Mouse (Mus musculus) stomach, embryonic 16.5 days (tissue): ENCODE measurements around the gene Ang. TPM values are rescaled to one million over a fixed set of nuclear protein-coding genes. Genes with fewer than 3 reads are reported as not detected.
A peak's percentile ranks its signal among the peaks of the same experiment; 100 is the strongest.

Experiments used
- ATAC-seq: fragments of 200-750 bp; cut with Nextera tagmentation; 2 replicates; pipeline ENCODE4 v1.8.0; 2017; ENCODE audit warnings: moderate number of reproducible peaks, moderate TSS enrichment; ENCODE audit not compliant: insufficient read depth, low FRiP score
- H3K27ac ChIP-seq: fragments of 300-500 bp; sonication (generic); 2 replicates; pipeline ENCODE4 v1.5.1; 2014; ENCODE audit warnings: low read length
- H3K27me3 ChIP-seq: fragments of 300-500 bp; sonication (generic); 2 replicates; pipeline ENCODE4 v1.6.1; 2014; ENCODE audit warnings: low read length, control low read depth, mixed read lengths; ENCODE audit not compliant: control insufficient read depth, insufficient read depth
- H3K36me3 ChIP-seq: fragments of 300-500 bp; sonication (generic); 2 replicates; pipeline ENCODE4 v1.6.1; 2014; ENCODE audit warnings: low read length; ENCODE audit not compliant: control insufficient read depth, insufficient read depth
- H3K4me1 ChIP-seq: fragments of 300-500 bp; sonication (generic); 2 replicates; pipeline ENCODE4 v1.6.1; 2014; ENCODE audit warnings: low read length, control low read depth, mixed read lengths; ENCODE audit not compliant: control insufficient read depth, insufficient read depth
- H3K4me2 ChIP-seq: fragments of 300-500 bp; sonication (generic); 2 replicates; pipeline ENCODE4 v1.6.1; 2014; ENCODE audit warnings: low read depth, low read length, mixed read lengths
- H3K4me3 ChIP-seq: fragments of 300-500 bp; sonication (generic); replicated peaks from 2 replicates; pipeline ENCODE4 v1.5.1; 2014; ENCODE audit warnings: mild to moderate bottlenecking, low read length
- H3K9ac ChIP-seq: fragments of 300-500 bp; sonication (generic); 2 replicates; pipeline ENCODE4 v1.6.1; 2014; ENCODE audit warnings: low read length
- H3K9me3 ChIP-seq: fragments of 300-500 bp; sonication (generic); replicated peaks from 2 replicates; pipeline ENCODE4 v1.6.1; 2016; ENCODE audit warnings: low read length, control low read depth; ENCODE audit not compliant: control insufficient read depth
- WGBS: fragments of 180-500 bp; shearing (Covaris S2); extraction: QIAGEN DNeasy Blood & Tissue Kit; methylation state at CpG from one replicate; pipeline ENCODE4 v1.1.7; 2014; 5-methylcytosine and 5-hydroxymethylcytosine counted together
- polyA plus RNA-seq: library from polyadenylated mRNA; unstranded; fragments of >200 nt; fragmentation: Nextera tagmentation; extraction: Ambion mirVana; gene quantifications from 2 replicates; pipeline ENCODE4 v1.2.1, GENCODE M21; 2015

The Ang gene
- polyA plus RNA-seq, 1 experiment from 2014 or later: 41.6 TPM

DNA sequence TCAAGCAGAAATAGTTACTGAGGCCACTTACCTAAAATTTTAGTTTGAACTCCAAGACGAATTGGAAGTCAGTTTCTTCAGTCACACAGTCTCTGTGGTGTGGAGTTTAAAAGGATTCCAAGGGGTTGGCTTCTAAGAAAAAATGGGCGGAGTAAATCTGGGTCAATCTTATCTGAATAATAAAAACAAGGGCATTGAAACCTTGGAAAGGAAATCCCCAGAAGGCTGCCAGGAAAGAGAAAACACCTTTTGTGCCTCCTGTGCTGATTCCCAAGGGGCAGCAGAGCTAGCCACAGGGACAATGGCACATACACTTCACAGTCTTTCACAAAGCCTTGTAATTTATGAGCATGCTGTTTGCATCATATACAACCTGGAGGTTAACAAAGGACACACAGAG, 55.7 kb downstream of the Ang start, which contains the start of gene Rnase1:
Rnase1 (minus strand) TSS at position 101 of the 400 bp plus-strand sequence.
- Histone ChIP-seq H3K27ac (peak within 1 kb of the TSS; percentile 56), H3K4me2 (no peak within 1 kb of the TSS), H3K4me3 (no peak within 1 kb of the TSS), H3K27me3 (no peaks in the 10 kb centered on the region), H3K36me3 (no peaks in the 10 kb centered on the region), H3K4me1 (no peaks in the 10 kb centered on the region), H3K9me3 (no peaks in the 10 kb centered on the region), H3K9ac (0 out of 2 replicates have a peak within 1 kb of the TSS, but pooled peaks have one; percentile 12)
- WGBS: 63% methylated on average over 2 of the region's 2 CpGs
- ATAC-seq: no peak

DNA sequence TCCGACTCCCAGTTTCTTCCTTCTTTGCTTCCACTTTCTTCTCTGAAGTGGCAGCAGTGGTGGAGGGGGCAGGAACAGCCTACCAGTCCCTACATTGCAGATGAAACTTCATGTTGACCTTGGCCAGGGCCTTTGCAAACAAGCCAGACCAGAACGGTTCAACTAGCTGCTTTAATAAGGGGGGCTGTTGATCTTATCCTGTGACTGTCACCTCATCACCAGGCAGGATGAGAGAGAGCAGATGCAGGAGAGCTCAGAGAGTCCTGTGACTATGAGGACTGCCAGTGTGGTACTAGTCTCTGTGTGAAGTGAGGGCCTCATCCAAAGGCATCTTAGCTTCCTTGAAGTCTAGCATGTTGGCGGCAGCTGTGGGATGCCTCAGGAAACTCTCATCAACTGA, 57.1 kb downstream of the Ang start:
- H3K4me2 ChIP-seq: no peak overlapping the region
- H3K9ac ChIP-seq: no peak overlapping the region
- H3K27me3 ChIP-seq: no peaks in the 10 kb centered on the region
- no peaks in the 10 kb centered on the region for H3K9me3 ChIP-seq
- no peaks in the 10 kb centered on the region for H3K36me3 ChIP-seq
- H3K4me3 ChIP-seq: no peak overlapping the region
- WGBS: 62% methylated on average over 3 of the region's 3 CpGs
- H3K27ac ChIP-seq: peak overlapping the region; percentile 59
- no peak for ATAC-seq
- no peaks in the 10 kb centered on the region for H3K4me1 ChIP-seq

DNA sequence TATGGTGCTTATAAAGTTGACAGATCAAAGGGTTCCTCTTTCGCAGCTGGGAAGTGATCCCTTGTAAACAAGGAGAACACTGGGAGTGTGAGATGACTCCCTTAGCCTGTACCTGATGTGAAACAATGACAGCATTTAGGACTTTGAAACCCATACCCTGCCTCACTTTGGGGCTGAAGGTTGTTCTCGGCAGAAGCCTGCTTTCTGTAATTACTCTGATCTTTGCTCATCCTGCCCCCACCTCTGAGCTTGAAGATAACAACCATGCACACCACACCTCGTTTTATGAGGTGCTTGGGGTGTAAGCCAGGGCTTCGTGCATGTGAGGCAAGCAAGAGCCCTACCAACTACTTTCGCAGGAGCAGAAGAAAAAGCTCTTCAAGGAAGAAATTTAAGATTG, 58.2 kb downstream of the Ang start:
- no peaks in the 10 kb centered on the region for H3K36me3 ChIP-seq
- H3K27ac ChIP-seq: no peak overlapping the region
- 48% methylated on average over 5 of the region's 5 CpGs for WGBS
- H3K9me3 ChIP-seq: no peaks in the 10 kb centered on the region
- no peaks in the 10 kb centered on the region for H3K27me3 ChIP-seq
- no peak overlapping the region for H3K9ac ChIP-seq
- H3K4me3 ChIP-seq: no peak overlapping the region
- ATAC-seq: no peak
- no peak overlapping the region for H3K4me2 ChIP-seq
- no peaks in the 10 kb centered on the region for H3K4me1 ChIP-seq

DNA sequence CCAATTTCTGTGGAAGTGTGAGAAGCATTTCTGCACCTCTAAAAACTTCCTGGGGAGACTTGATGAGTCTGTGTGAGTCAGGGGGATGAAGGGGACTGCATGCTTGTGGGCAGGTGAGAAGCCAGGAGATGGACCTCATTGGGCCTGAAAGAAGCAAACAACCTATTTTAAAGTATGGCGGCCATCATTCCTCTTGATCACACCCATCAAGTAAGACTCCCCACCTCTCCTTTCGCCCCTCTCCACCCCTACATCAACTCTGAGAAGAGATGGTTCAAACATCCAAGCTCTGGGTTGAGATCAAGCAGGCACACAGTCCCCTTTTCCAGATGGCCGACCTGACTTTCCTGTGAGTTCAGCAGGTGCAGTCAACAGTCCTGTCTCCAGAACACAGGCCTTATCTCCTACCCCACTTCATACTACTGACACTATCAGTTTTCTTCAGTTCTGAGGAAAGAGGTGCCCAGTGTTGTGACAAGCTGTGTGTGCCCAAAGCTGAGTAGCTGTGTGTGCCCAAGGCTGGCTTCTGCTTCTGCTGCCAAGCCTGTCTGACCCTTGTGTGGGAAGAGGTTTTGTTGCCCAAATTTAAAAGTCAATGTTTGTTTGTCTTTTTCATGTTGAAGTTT, 59.4 kb downstream of the Ang start:
- Histone ChIP-seq H3K27ac (no peak overlapping the region), H3K9me3 (no peaks in the 10 kb centered on the region), H3K4me3 (no peak overlapping the region), H3K9ac (no peak overlapping the region), H3K4me1 (no peaks in the 10 kb centered on the region), H3K4me2 (no peak overlapping the region), H3K36me3 (no peaks in the 10 kb centered on the region), H3K27me3 (no peaks in the 10 kb centered on the region)
- ATAC-seq: 0 out of 2 replicates have a peak, but pooled peaks have one; percentile 37
- 88% methylated on average over 3 of the region's 3 CpGs for WGBS

Other genes with a start within 250 kb of the Ang start
- 9.7 and 11.5 TPM in 2 replicates for gene Tep1, start 220.6 kb upstream of the Ang start, polyA plus RNA-seq
- 0.26 and 0.49 TPM in 2 replicates for gene Klhl33, start 193.6 kb upstream of the Ang start, polyA plus RNA-seq
- gene Osgep, start 166.3 kb upstream of the Ang start, polyA plus RNA-seq: 130 and 140 TPM in 2 replicates
- 149 and 166 TPM in 2 replicates for gene Apex1, start 166.2 kb upstream of the Ang start, polyA plus RNA-seq
- 45.2 and 47.6 TPM in 2 replicates for gene Pip4p1, start 160.3 kb upstream of the Ang start, polyA plus RNA-seq
- 74.9 and 75.2 TPM in 2 replicates for gene Pnp, start 160.1 kb upstream of the Ang start, polyA plus RNA-seq
- not detected in 2 replicates for gene Gm49342, start 146.6 kb upstream of the Ang start, polyA plus RNA-seq
- gene Pnp2, start 135.2 kb upstream of the Ang start, polyA plus RNA-seq: 0.69 and 1.6 TPM in 2 replicates
- 0.23 and 0.54 TPM in 2 replicates for gene Rnase10, start 83.4 kb upstream of the Ang start, polyA plus RNA-seq
- not detected in 2 replicates for gene Rnase9, start 49.3 kb upstream of the Ang start, polyA plus RNA-seq
- not detected in 2 replicates for gene Rnase11, start 41.0 kb upstream of the Ang start, polyA plus RNA-seq
- gene Rnase12, start 33.5 kb upstream of the Ang start, polyA plus RNA-seq: 0.45 TPM in 1 of 2 replicates, not detected in the other
- gene Olfr750, start 16.7 kb upstream of the Ang start, polyA plus RNA-seq: not detected in 2 replicates
- gene Rnase4, start 73 bp upstream of the Ang start, polyA plus RNA-seq: 151 and 166 TPM in 2 replicates
- not detected in 2 replicates for gene Eddm3b, start 23.3 kb downstream of the Ang start, polyA plus RNA-seq
- 1.9 and 2.9 TPM in 2 replicates for gene Rnase6, start 32.8 kb downstream of the Ang start, polyA plus RNA-seq
- 117 and 170 TPM in 2 replicates for gene Rnase1, start 55.6 kb downstream of the Ang start, polyA plus RNA-seq
- not detected in 2 replicates for gene Rnase2b, start 71.1 kb downstream of the Ang start, polyA plus RNA-seq
- not detected in 2 replicates for gene Ang2, start 108.0 kb downstream of the Ang start, polyA plus RNA-seq
- not detected in 2 replicates for gene Ear14, start 112.2 kb downstream of the Ang start, polyA plus RNA-seq
- not detected in 2 replicates for gene Rnase2a, start 165.0 kb downstream of the Ang start, polyA plus RNA-seq